Mouse (Mus musculus) brain, embryonic 14.5 days (tissue): Measurements from ENCODE around the gene Igfbpl1.

Source experiments
- CTCF ChIP-seq: fragments of 200-500 bp; IDR thresholded peaks from 2 replicates; pipeline ENCODE4 v1.5.1; 2012; ENCODE audit warnings: inconsistent platforms, mild to moderate bottlenecking, moderate library complexity, borderline replicate concordance; ENCODE audit not compliant: insufficient read depth, insufficient read length; ENCODE audit errors: extremely low read depth
- POLR2A ChIP-seq: fragments of 200-500 bp; IDR thresholded peaks from 2 replicates; pipeline ENCODE4 v1.6.1; 2012; ENCODE audit warnings: mild to moderate bottlenecking, inconsistent platforms, borderline replicate concordance; ENCODE audit not compliant: poor library complexity, insufficient read depth, insufficient read length, severe bottlenecking; ENCODE audit errors: extremely low read depth

- no peak for TF ChIP-seq CTCF
- no peak for TF ChIP-seq POLR2A
Observed at GRCm38 (mm10) chr4:45798964-45799363, 27.8 kb downstream of the Igfbpl1 start, which contains the start of gene Aldh1b1.
